Mouse (Mus musculus) embryo, embryonic 10 days (tissue): Measurements from ENCODE around the gene Wipf3.

Experiments
- DNase-seq: peaks from one replicate; pipeline ENCODE4 v3.0.0-alpha.2; 2015; ENCODE audit warnings: low spot score

The Wipf3 gene

GRCm38 (mm10) chr6:54478646-54479324 is 49.4 kb downstream of the Wipf3 start:
- peak; percentile 24 for DNase-seq

- no peak for DNase-seq
These were observed 52.1 kb downstream of the Wipf3 start for GRCm38 (mm10) chr6:54481390-54482112.

DNA sequence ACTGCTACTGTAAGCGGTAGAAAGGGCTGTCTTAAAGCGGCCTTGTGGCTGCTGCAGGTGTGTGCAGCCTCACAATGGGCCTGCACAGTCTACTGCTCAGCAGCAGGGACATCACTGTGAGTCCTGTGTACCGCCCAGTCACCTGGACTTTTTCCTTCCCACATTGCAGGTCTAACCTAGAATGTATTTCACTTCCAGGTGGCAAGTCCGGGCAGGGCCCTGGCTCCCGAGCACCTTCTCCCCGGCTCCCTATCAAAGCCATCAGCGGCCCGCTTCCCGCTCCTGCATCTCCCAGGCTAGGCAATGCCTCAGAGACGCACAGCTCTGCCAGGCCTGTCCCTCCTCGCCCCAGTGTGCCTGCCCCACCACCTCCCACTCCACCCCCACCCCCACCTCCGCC is 55.6 kb downstream of the Wipf3 start:
- DNase-seq, result peak; percentile 9

DNA sequence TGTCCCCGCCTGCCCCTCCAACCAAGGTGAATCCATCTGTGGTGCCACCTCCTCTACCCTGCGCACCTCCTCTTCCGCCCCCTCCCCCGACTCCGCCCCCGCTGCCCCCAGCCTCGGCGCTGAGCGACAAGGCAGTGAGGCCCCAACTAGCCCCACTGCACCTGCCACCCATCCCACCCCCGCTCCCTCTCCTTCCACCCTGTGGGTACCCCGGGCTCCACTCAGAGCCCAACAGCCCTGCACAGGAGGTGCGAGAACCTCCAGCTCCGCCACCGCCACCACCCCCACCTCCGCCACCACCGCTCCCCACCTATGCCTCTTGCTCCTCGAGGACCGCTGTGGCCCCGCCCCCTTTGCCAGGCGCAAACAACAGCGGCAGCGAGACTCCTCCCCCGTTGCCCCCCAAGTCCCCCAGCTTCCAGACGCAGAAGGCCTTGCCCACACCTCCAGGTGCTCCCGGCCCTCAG is 56.1 kb downstream of the Wipf3 start:
- DNase-seq, result no peak

GRCm38 (mm10) chr6:54485973-54486569 is 56.7 kb downstream of the Wipf3 start:
- DNase-seq, result peak; percentile 4

- DNase-seq, result peak; percentile 51
These were observed 61.7 kb downstream of the Wipf3 start for GRCm38 (mm10) chr6:54491074-54491473.

GRCm38 (mm10) chr6:54494097-54494496 is 64.7 kb downstream of the Wipf3 start:
- DNase-seq, result no peak

- DNase-seq, result no peak
These were observed 65.4 kb downstream of the Wipf3 start for GRCm38 (mm10) chr6:54494612-54495398.

GRCm38 (mm10) chr6:54496214-54496613 is 66.8 kb downstream of the Wipf3 start:
- no peak for DNase-seq

DNA sequence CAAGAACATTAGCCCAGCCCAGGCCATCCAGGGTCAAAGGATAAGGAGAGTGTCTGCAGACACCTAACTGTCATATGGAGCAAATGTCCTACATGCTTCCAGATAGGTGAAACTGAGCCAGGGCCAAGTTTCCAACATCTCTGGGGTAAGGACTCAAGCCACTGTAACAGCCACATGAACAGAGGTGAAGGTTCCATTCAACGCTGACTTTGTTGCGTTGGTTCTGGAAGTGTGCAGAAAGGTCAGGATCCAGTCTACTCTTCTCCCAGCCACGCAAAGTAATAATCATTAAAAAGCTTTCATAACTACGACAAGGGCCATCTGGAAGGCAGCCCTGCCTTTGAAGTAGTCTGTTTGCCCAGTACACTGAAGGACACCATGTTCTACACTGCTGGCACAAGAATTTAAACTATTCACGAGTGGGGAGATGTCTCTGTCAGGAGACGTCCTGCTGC is 73.3 kb downstream of the Wipf3 start:
- DNase-seq, result no peak

DNA sequence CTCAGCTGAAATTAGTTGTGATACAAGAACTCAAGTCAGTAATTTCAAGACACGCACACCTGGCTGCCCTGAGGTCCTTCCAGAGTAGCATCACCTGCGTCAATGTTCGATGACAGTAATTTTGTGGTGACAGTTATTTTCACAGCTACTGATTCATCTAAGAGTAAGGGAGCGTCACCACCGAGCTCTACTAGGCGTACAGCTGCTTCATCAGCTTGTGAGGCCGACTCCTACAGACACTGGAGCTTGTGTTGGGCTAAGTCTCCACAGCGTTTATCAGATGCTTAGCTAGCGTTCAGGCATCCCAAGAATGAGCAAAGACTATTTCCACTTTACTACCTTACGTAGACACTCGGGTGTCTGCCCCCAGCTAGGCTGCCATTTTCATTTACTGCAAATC is 76.9 kb downstream of the Wipf3 start:
- DNase-seq, result no peak

GRCm38 (mm10) chr6:54507002-54507401 is 77.6 kb downstream of the Wipf3 start:
- peak; percentile 76 for DNase-seq

DNA sequence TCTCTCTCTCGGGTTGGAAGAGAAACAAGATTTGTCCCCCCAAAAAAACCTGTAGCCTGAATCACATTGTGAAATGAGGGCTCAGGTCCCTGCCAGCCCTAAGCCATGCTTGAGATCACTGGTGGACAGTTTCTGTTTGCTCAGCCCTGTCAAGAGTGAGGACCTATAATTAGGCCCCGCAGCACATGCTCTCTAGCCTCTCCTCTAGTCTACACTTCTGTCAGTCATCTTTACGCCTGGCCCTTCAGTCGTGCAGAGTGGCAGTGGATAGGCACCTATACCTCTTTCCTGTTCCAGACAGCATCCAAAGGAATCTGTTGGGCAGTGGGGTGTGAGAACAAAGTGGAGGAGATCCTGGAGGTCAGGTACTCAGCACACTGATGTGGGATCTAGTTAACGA is 78.4 kb downstream of the Wipf3 start:
- DNase-seq, result no peak

- DNase-seq, result no peak
These were observed 78.9 kb downstream of the Wipf3 start for GRCm38 (mm10) chr6:54508256-54508793.

DNA sequence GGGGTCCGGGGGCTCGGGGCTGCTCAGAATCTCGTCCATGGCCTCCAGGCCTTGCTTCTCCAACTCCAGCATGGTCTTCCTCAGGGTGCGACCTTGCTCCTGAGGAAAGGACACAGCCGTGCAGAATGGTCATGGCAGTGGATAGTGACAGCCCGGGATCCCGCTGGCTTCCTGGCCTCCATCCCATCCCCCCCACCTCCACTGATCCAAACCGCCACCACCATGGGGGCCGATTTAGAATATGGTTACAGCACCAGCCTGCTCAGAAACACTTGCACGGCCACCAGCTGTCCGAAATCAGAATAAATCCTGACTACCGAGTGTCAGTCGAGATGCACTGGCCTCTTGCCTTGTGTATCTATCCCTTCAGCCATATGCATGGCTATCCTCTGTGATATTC is 79.9 kb downstream of the Wipf3 start:
- DNase-seq, result no peak

GRCm38 (mm10) chr6:54512256-54512655 is 82.9 kb downstream of the Wipf3 start:
- DNase-seq, result no peak

- no peak for DNase-seq
These were observed 87.2 kb downstream of the Wipf3 start for GRCm38 (mm10) chr6:54516512-54517134.

DNA sequence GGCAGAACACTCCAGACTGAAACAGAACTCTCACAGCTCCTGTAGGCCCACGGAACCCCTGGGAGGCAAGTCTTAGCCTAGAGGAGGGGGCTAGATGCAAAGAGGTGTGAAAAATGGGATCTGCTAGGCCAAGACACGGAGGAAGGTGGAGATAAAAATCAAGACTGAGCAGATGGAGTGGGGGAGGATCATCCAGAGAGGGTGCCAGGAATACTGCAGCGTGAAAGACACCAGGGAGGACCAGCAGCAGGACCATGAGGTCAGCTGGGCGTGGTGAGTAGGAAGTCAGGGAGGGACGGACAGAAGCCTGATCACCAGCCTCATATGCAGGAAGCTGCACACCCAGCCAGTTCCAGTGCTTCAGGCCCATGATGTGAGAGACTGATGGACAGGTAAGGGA is 89.4 kb downstream of the Wipf3 start:
- DNase-seq, result no peak

DNA sequence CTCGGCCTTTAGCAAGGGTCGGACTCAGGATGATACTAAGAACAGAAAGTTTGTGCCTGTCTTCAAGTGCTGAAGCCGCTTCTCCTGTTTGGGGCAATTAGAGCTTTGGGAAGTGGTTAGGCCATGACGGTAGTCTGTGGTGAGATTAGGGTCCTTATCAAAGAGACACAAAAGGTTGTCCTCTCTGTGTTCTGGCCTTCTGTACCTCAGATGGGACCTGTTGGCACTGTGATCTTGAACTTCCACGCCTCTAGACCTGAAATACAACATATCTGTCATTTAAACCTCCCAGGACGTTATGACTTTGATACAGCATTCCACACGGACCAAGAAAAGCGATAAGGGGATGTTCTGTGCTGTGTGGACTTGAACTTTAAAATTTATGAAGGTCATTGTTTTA is 99.3 kb downstream of the Wipf3 start:
- DNase-seq, result no peak

DNA sequence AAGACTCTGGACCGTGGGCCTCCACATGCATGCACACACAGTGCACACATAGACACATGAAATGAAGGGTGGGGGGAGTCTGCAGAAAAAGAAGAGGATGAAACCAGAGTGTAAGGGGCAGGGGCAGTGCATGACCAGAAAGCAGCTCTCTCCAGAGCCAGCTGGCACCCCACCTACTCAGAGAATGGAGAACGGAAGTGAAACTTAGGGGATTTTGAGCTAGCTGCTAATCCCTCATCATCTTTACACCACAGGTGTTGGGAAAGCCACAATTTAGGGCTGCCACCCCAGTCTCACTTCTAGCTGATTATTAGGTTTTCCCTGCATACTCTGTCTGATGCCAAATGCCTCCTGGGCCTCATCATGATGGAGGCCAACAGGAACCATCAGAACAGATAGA is 100.8 kb downstream of the Wipf3 start:
- DNase-seq, result no peak

DNA sequence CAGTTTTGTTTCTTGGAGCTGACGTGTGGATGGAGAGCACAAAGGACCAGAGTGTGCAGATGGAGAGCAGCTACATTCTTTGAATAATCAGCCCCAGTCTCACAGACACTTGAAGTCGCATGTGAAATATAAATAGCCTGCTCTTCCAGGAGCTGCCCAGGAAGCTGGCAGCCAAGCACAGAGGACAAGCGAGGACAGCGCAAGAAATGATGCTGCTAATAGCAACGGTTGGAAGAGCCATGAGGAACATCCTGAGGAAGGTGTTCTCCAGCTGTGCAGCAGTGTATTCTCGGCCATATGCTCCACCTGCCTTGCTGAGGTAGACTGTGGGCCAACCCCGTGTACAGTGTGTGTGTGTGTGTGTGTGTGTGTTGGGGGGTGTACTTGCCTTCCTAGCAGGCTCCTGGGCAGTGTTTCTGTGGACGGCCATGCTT is 101.7 kb downstream of the Wipf3 start:
- no peak for DNase-seq

DNA sequence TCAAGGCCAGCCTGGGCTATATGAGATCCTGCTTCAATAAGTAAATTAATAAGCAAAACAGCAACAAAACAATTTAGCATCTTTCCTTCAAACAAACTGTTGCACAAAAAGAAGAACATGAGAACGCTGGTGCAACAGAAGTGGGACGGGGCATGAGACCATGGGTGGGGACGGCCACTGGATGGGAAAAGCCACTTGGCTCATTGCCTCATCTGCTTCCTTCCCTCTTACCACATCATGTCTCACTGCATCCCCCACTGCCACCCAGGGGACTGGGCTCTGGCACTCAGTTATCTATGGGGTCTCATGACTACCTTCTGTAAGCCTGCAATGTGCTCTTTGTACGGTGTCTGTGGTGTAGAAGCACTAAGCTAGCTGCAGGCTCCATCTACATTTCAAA is 106.1 kb downstream of the Wipf3 start:
- no peak for DNase-seq
